Mouse (Mus musculus): ENCODE data around the gene Kctd2. TPM values are rescaled to one million over a fixed set of nuclear protein-coding genes. Genes with fewer than 3 reads are reported as not detected.
"Not testable (repeated sequence)": the region's sequence is repeated elsewhere in the genome, so short reads cannot be mapped to it uniquely, and the experiment has no call there.

Gene Kctd2
- polyA plus RNA-seq, 1 experiment from 2014 or later, result 14.8 TPM

GRCm38 (mm10) chr11:115450176-115450575, 30.2 kb downstream of the Kctd2 start:
- 91% methylated on average over 7 of the region's 7 CpGs for WGBS
- no peaks in the 10 kb centered on the region for H3K36me3 ChIP-seq (replicated peaks)
- no peak for DNase-seq (ENCODE audit: low spot score)

GRCm38 (mm10) chr11:115451781-115452241, 31.9 kb downstream of the Kctd2 start:
- 87% methylated on average over 8 of the region's 8 CpGs for WGBS
- DNase-seq (ENCODE audit: low spot score), result no peak
- Histone ChIP-seq H3K4me1 (peaks cover 32% of the 10 kb centered on the region), H3K9me3 (0 out of 2 replicates have a peak, but pooled peaks cover 2% of the 10 kb centered on the region), H3K27me3 (replicated peaks; ENCODE audit: low read depth, poor library complexity, severe bottlenecking) (no peaks in the 10 kb centered on the region), H3K4me3 (no peak overlapping the region), H3K27ac (replicated peaks) (no peak overlapping the region), H3K36me3 (replicated peaks) (no peaks in the 10 kb centered on the region)

More at GRCm38 (mm10) chr11:115450176-115450575, 30.2 kb downstream of the Kctd2 start:
- Histone ChIP-seq H3K4me3 (no peak overlapping the region), H3K9me3 (no peaks in the 10 kb centered on the region), H3K4me1 (peaks cover 34% of the 10 kb centered on the region), H3K27ac (replicated peaks) (no peak overlapping the region), H3K27me3 (replicated peaks; ENCODE audit: low read depth, poor library complexity, severe bottlenecking) (no peaks in the 10 kb centered on the region)

- no peak overlapping the region for H3K4me3 ChIP-seq
- no peaks in the 10 kb centered on the region for H3K36me3 ChIP-seq (replicated peaks)
- peaks cover 36% of the 10 kb centered on the region for H3K4me1 ChIP-seq
- 90% methylated on average over 7 of the region's 7 CpGs for WGBS
- 0 out of 2 replicates have a peak, but pooled peaks cover 2% of the 10 kb centered on the region for H3K9me3 ChIP-seq
- DNase-seq (ENCODE audit: low spot score), result no peak
- H3K27ac ChIP-seq (replicated peaks), result no peak overlapping the region
- no peaks in the 10 kb centered on the region for H3K27me3 ChIP-seq (replicated peaks; ENCODE audit: low read depth, poor library complexity, severe bottlenecking)
Observed at GRCm38 (mm10) chr11:115452281-115452860, 32.4 kb downstream of the Kctd2 start.

GRCm38 (mm10) chr11:115453306-115453705, 33.4 kb downstream of the Kctd2 start:
- DNase-seq (ENCODE audit: low spot score), result no peak
- H3K27me3 ChIP-seq (replicated peaks; ENCODE audit: low read depth, poor library complexity, severe bottlenecking), result no peaks in the 10 kb centered on the region
- H3K9me3 ChIP-seq, result 0 out of 2 replicates have a peak, but pooled peaks cover 2% of the 10 kb centered on the region
- WGBS, result 67% methylated on average over 4 of the region's 4 CpGs
- no peak overlapping the region for H3K4me3 ChIP-seq
- no peak overlapping the region for H3K27ac ChIP-seq (replicated peaks)
- peaks cover 36% of the 10 kb centered on the region for H3K4me1 ChIP-seq
- no peaks in the 10 kb centered on the region for H3K36me3 ChIP-seq (replicated peaks)

GRCm38 (mm10) chr11:115454822-115455221, 34.9 kb downstream of the Kctd2 start:
- not testable (repeated sequence) for H3K4me3 ChIP-seq; H3K9me3 ChIP-seq; H3K36me3 ChIP-seq (replicated peaks); H3K27me3 ChIP-seq (replicated peaks; ENCODE audit: low read depth, poor library complexity, severe bottlenecking); DNase-seq (ENCODE audit: low spot score); H3K27ac ChIP-seq (replicated peaks)
- H3K4me1 ChIP-seq, result peaks cover 24% of the 10 kb centered on the region
- 86% methylated on average over 6 of the region's 6 CpGs for WGBS

- Histone ChIP-seq H3K36me3 (replicated peaks) (no peaks in the 10 kb centered on the region), H3K4me1 (peaks cover 22% of the 10 kb centered on the region), H3K27ac (replicated peaks) (no peak overlapping the region), H3K4me3 (no peak overlapping the region), H3K9me3 (0 out of 2 replicates have a peak, but pooled peaks cover 2% of the 10 kb centered on the region), H3K27me3 (replicated peaks; ENCODE audit: low read depth, poor library complexity, severe bottlenecking) (no peaks in the 10 kb centered on the region)
- DNase-seq (ENCODE audit: low spot score), result no peak
- WGBS, result 87% methylated on average over 15 of the region's 15 CpGs
Observed at GRCm38 (mm10) chr11:115455619-115456018, 35.7 kb downstream of the Kctd2 start.

- H3K9me3 ChIP-seq, result 0 out of 2 replicates have a peak, but pooled peaks cover 2% of the 10 kb centered on the region
- no peak for DNase-seq (ENCODE audit: low spot score)
- H3K4me1 ChIP-seq, result peaks cover 26% of the 10 kb centered on the region
- 89% methylated on average over 5 of the region's 5 CpGs for WGBS
- H3K4me3 ChIP-seq, result no peak overlapping the region
- H3K27ac ChIP-seq (replicated peaks), result no peak overlapping the region
- no peaks in the 10 kb centered on the region for H3K27me3 ChIP-seq (replicated peaks; ENCODE audit: low read depth, poor library complexity, severe bottlenecking)
- H3K36me3 ChIP-seq (replicated peaks), result no peaks in the 10 kb centered on the region
Observed at GRCm38 (mm10) chr11:115456182-115456581, 36.3 kb downstream of the Kctd2 start.

GRCm38 (mm10) chr11:115457405-115457804, 37.5 kb downstream of the Kctd2 start:
- no peak overlapping the region for H3K4me3 ChIP-seq
- H3K27me3 ChIP-seq (replicated peaks; ENCODE audit: low read depth, poor library complexity, severe bottlenecking), result peaks cover 6% of the 10 kb centered on the region; the same call in 1 of the 2 replicates
- 32% methylated on average over 6 of the region's 6 CpGs for WGBS
- no peaks in the 10 kb centered on the region for H3K36me3 ChIP-seq (replicated peaks)
- peaks cover 39% of the 10 kb centered on the region for H3K4me1 ChIP-seq
- H3K9me3 ChIP-seq, result 0 out of 2 replicates have a peak, but pooled peaks cover 2% of the 10 kb centered on the region
- no peak overlapping the region for H3K27ac ChIP-seq (replicated peaks)
- no peak for DNase-seq (ENCODE audit: low spot score)

- WGBS, result 19% methylated on average over 8 of the region's 8 CpGs
Observed at GRCm38 (mm10) chr11:115460976-115461375, 41.0 kb downstream of the Kctd2 start.

GRCm38 (mm10) chr11:115461846-115462242, 41.9 kb downstream of the Kctd2 start:
- 77% methylated on average over 5 of the region's 5 CpGs for WGBS
- no peaks in the 10 kb centered on the region for H3K9me3 ChIP-seq
- H3K36me3 ChIP-seq (replicated peaks), result no peaks in the 10 kb centered on the region
- H3K27ac ChIP-seq (replicated peaks), result no peak overlapping the region
- H3K4me3 ChIP-seq, result no peak overlapping the region
- no peak for DNase-seq (ENCODE audit: low spot score)
- peaks cover 49% of the 10 kb centered on the region for H3K4me1 ChIP-seq
- H3K27me3 ChIP-seq (replicated peaks; ENCODE audit: low read depth, poor library complexity, severe bottlenecking), result peaks cover 13% of the 10 kb centered on the region; the same call in 1 of the 2 replicates

More at GRCm38 (mm10) chr11:115460976-115461375, 41.0 kb downstream of the Kctd2 start:
- no peaks in the 10 kb centered on the region for H3K36me3 ChIP-seq (replicated peaks)
- DNase-seq (ENCODE audit: low spot score), result no peak
- peaks cover 47% of the 10 kb centered on the region for H3K4me1 ChIP-seq
- H3K4me3 ChIP-seq, result no peak overlapping the region
- peaks cover 13% of the 10 kb centered on the region; the same call in 1 of the 2 replicates for H3K27me3 ChIP-seq (replicated peaks; ENCODE audit: low read depth, poor library complexity, severe bottlenecking)
- H3K9me3 ChIP-seq, result no peaks in the 10 kb centered on the region
- H3K27ac ChIP-seq (replicated peaks), result no peak overlapping the region

- H3K27me3 ChIP-seq (replicated peaks; ENCODE audit: low read depth, poor library complexity, severe bottlenecking), result peaks cover 13% of the 10 kb centered on the region; the same call in 1 of the 2 replicates
- no peak for DNase-seq (ENCODE audit: low spot score)
- peaks cover 49% of the 10 kb centered on the region for H3K4me1 ChIP-seq
- no peak within 1 kb of the TSS; the same call in 1 of the 2 replicates for H3K27ac ChIP-seq (replicated peaks)
- H3K4me3 ChIP-seq, result no peak within 1 kb of the TSS
- 81% methylated on average over 16 of the region's 16 CpGs for WGBS
- no peaks in the 10 kb centered on the region for H3K9me3 ChIP-seq
- H3K36me3 ChIP-seq (replicated peaks), result no peaks in the 10 kb centered on the region
Observed at GRCm38 (mm10) chr11:115462243-115462891, 42.4 kb downstream of the Kctd2 start, which contains the start of gene Slc16a5. Slc16a5 (plus strand) TSS chr11:115462474.

- no peak for DNase-seq (ENCODE audit: low spot score)
- Histone ChIP-seq H3K36me3 (replicated peaks) (no peaks in the 10 kb centered on the region), H3K27me3 (replicated peaks; ENCODE audit: low read depth, poor library complexity, severe bottlenecking) (peaks cover 13% of the 10 kb centered on the region; the same call in 1 of the 2 replicates), H3K27ac (replicated peaks) (no peak overlapping the region), H3K4me3 (no peak overlapping the region), H3K9me3 (no peaks in the 10 kb centered on the region), H3K4me1 (peaks cover 47% of the 10 kb centered on the region)
- WGBS, result 82% methylated on average over 11 of the region's 11 CpGs
Observed at GRCm38 (mm10) chr11:115463397-115463796, 43.5 kb downstream of the Kctd2 start.

Data from embryonic facial prominence, embryonic 10.5 days (tissue).